Mouse (Mus musculus) heart, embryonic 11.5 days (tissue): ENCODE data around the gene Msi1. TPM values are rescaled to one million over a fixed set of nuclear protein-coding genes. Genes with fewer than 3 reads are reported as not detected.

Source experiments
- ATAC-seq: fragments of 200-750 bp; cut with Nextera tagmentation; replicated peaks from 2 replicates; pipeline ENCODE4 v1.8.0; 2017; ENCODE audit warnings: moderate library complexity; ENCODE audit not compliant: insufficient number of reproducible peaks, low FRiP score, low TSS enrichment
- H3K27ac ChIP-seq: fragments of 300-500 bp; sonication (generic); 2 replicates; pipeline ENCODE4 v1.5.1; 2014; ENCODE audit warnings: mild to moderate bottlenecking, low read depth, low read length
- H3K27me3 ChIP-seq: fragments of 300-500 bp; sonication (generic); 2 replicates; pipeline ENCODE4 v1.6.1; 2014; ENCODE audit warnings: mild to moderate bottlenecking, low read length, mixed read lengths; ENCODE audit not compliant: control insufficient read depth, insufficient read depth
- H3K36me3 ChIP-seq: fragments of 300-500 bp; sonication (generic); 2 replicates; pipeline ENCODE4 v1.6.1; 2014; ENCODE audit warnings: mild to moderate bottlenecking, low read length, moderate library complexity, mixed read lengths; ENCODE audit not compliant: control insufficient read depth, insufficient read depth
- H3K4me1 ChIP-seq: fragments of 300-500 bp; sonication (generic); 2 replicates; pipeline ENCODE4 v1.6.1; 2014; ENCODE audit warnings: low read length; ENCODE audit not compliant: control insufficient read depth, insufficient read depth
- H3K4me2 ChIP-seq: fragments of 300-500 bp; sonication (generic); 2 replicates; pipeline ENCODE4 v1.6.1; 2014; ENCODE audit warnings: mild to moderate bottlenecking, moderate library complexity
- H3K4me3 ChIP-seq: fragments of 300-500 bp; sonication (generic); 2 replicates; pipeline ENCODE4 v1.5.1; 2014; ENCODE audit warnings: low read depth, low read length
- H3K9ac ChIP-seq: fragments of 300-500 bp; sonication (generic); 2 replicates; pipeline ENCODE4 v1.6.1; 2014; ENCODE audit warnings: mild to moderate bottlenecking, low read depth, low read length, moderate library complexity
- H3K9me3 ChIP-seq: fragments of 300-500 bp; sonication (generic); replicated peaks from 2 replicates; pipeline ENCODE4 v1.6.1; 2016; ENCODE audit warnings: low read length; ENCODE audit not compliant: control insufficient read depth
- WGBS: fragments of 180-500 bp; shearing (Covaris S2); extraction: QIAGEN DNeasy Blood & Tissue Kit; methylation state at CpG from one replicate; pipeline ENCODE4 v1.1.7; 2014; ENCODE audit not compliant: insufficient replicate concordance; 5-methylcytosine and 5-hydroxymethylcytosine counted together
- polyA plus RNA-seq: library from polyadenylated mRNA; unstranded; fragments of >200 nt; fragmentation: Nextera tagmentation; extraction: Ambion mirVana; gene quantifications from 2 replicates; pipeline ENCODE4 v1.2.1, GENCODE M21; 2014

Gene Msi1
- polyA plus RNA-seq, 1 experiment from 2014 or later = 9.4 TPM

DNA sequence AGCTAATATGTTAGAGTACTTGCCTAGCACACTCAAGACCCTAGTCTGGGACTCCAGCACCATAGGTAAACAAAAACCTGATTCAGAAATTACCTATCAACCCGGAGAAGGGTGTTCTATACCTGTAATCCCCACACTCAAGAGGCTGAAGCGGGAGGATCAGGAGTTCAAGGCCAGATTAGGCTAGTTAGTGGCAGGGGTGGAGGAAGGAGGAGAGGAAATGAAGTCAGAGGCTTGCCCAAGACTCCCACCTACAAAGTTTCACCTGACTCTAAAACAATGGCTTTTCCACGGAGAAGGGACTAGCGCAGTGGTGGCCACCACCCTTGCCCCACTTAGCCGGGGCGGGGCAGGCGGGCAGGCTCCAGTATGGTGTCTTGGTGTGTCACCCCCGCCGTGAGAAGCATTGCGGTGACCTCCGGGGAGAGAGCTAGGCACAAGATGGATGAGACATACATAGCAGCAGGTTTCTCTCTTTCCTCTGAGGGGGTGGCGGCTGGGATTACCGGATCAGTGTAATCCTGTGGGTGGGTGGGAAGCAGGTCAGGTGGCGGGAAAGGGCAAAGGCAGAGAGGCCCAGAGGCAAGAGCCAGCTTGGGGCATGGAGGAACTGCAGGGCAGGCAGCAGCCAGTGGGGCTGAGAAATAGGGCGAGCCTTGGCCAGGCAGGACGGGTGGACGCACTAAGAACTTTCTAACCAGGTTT is 25.8 kb upstream of the Msi1 start:
- no peak for ATAC-seq
- peak overlapping the region; percentile 32 for H3K4me3 ChIP-seq
- H3K27ac ChIP-seq = no peak overlapping the region
- no peak overlapping the region for H3K9ac ChIP-seq
- 25% methylated on average over 17 of the region's 17 CpGs for WGBS
- no peaks in the 10 kb centered on the region; the same call in none of the 2 replicates for H3K4me1 ChIP-seq
- H3K27me3 ChIP-seq = peaks cover 14% of the 10 kb centered on the region; the same call in 1 of the 2 replicates
- H3K9me3 ChIP-seq = no peaks in the 10 kb centered on the region
- no peaks in the 10 kb centered on the region for H3K36me3 ChIP-seq
- peak overlapping the region; percentile 65 for H3K4me2 ChIP-seq

DNA sequence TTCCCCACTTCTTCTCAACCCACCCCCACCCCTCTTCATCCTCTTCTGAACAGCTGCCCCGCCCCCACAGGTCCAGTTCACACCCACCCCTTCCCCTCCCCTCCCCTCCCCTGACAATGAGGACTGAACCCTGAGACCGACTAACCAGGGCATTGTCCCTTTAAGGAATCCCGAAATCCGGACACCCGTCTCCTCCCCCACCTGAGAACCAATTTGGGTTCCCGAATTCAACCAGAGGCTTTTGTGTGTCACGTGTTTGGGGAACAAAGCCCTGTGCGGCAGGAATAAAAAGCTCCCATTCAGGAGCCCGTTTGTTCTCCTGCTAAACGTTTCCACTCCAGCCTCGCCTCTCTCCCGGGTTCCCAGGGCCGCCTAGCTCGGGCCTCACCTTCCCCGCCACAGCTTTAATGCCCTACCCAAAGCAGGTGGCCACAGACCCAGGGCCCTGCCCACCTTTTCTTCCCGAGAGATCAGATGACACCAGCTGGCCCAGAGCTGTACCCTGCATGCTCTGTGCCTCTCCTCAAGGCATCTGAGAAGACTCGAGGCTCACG is 25.1 kb upstream of the Msi1 start:
- peak overlapping the region; percentile 32 for H3K4me3 ChIP-seq
- no peaks in the 10 kb centered on the region for H3K9me3 ChIP-seq
- H3K9ac ChIP-seq = peak overlapping the region; percentile 54; the same call in 1 of the 2 replicates
- peak overlapping the region; percentile 65 for H3K4me2 ChIP-seq
- H3K36me3 ChIP-seq = no peaks in the 10 kb centered on the region
- no peak for ATAC-seq
- H3K27me3 ChIP-seq = peaks cover 14% of the 10 kb centered on the region; the same call in 1 of the 2 replicates
- 2% methylated on average over 18 of the region's 18 CpGs for WGBS
- no peak overlapping the region for H3K27ac ChIP-seq
- H3K4me1 ChIP-seq = no peaks in the 10 kb centered on the region; the same call in 1 of the 2 replicates

GRCm38 (mm10) chr5:115405205-115405604 is 24.2 kb upstream of the Msi1 start:
- no peak overlapping the region for H3K27ac ChIP-seq
- peaks cover 14% of the 10 kb centered on the region; the same call in 1 of the 2 replicates for H3K27me3 ChIP-seq
- no peak overlapping the region for H3K9ac ChIP-seq
- 66% methylated on average over 8 of the region's 8 CpGs for WGBS
- no peaks in the 10 kb centered on the region; the same call in 1 of the 2 replicates for H3K4me1 ChIP-seq
- ATAC-seq = no peak
- no peaks in the 10 kb centered on the region for H3K36me3 ChIP-seq
- H3K4me3 ChIP-seq = no peak overlapping the region
- H3K4me2 ChIP-seq = no peak overlapping the region
- H3K9me3 ChIP-seq = no peaks in the 10 kb centered on the region

DNA sequence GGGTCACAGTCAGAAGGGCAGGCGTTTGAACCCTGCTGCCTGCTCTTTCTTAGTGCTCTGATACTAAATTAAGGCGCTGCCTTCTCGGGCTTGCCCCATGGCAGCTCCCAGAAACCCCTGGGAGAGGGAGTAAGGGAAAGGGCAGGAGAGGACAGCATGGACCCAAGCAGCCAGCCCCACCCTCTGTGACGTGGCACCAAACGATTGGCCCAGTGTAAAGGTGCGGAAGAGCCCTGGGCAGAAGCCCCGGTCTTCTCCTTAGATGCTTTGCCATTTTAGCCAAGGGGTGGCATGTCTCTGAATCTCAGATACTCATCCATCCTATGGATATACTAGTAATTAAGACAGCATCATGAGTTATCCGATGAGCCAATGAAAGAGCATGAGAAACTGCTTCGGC is 21.3 kb upstream of the Msi1 start:
- Histone ChIP-seq H3K36me3 (no peaks in the 10 kb centered on the region), H3K9me3 (no peaks in the 10 kb centered on the region), H3K27ac (no peak overlapping the region), H3K4me2 (peak overlapping the region; percentile 43), H3K4me3 (no peak overlapping the region), H3K9ac (no peak overlapping the region), H3K4me1 (no peaks in the 10 kb centered on the region; the same call in 1 of the 2 replicates), H3K27me3 (peaks cover 11% of the 10 kb centered on the region; the same call in 1 of the 2 replicates)
- 24% methylated on average over 9 of the region's 9 CpGs for WGBS
- ATAC-seq = no peak

DNA sequence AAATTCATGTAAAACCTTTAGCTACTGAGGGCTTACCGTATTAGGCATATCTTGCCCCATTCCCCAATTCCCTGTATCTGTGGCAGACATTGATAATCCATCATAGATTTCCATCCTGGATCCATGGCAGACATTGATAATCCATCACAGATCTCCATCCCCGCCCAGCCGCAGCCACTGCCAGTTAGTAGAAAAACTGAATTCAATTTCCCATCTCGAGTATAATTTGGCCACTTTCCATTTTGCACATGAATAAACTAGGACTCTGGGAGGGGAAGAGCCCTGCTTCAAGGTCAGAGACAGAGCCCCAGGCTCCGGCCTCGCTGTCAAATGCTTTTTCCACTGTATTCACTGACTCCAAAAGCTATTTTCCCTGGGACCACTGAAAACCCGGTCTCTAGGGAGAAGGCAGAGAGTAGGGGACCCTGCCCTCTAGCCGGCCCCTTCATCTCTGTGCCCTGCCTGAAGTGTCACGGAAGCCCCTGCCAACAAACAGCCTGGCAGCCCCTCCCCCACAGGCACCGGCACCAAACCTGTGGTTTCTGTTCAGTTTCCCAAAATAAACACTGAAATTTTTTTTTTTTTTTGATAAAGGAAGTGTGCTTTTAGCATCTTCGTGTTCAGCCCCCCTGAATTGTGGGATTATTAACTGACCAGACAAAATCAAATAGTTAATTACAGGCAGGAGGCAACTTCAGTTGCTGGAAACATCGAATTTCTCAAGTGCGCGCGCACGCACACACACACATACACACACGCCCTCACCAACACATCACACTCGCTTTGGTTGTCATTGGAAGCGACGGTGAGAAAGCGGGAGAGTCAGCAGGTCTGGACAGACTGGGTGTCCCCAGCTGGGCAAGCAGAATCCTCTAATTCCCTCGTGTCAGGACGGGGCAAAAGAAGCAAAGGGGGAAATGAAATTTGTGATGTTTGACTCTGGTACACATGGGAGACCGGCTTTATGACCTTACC is 14.0 kb upstream of the Msi1 start:
- Histone ChIP-seq H3K27ac (no peak overlapping the region), H3K4me1 (no peaks in the 10 kb centered on the region), H3K4me2 (peak overlapping the region; percentile 45), H3K9me3 (no peaks in the 10 kb centered on the region), H3K27me3 (no peaks in the 10 kb centered on the region), H3K9ac (no peak overlapping the region), H3K36me3 (no peaks in the 10 kb centered on the region), H3K4me3 (no peak overlapping the region)
- ATAC-seq = no peak
- 56% methylated on average over 24 of the region's 24 CpGs for WGBS

DNA sequence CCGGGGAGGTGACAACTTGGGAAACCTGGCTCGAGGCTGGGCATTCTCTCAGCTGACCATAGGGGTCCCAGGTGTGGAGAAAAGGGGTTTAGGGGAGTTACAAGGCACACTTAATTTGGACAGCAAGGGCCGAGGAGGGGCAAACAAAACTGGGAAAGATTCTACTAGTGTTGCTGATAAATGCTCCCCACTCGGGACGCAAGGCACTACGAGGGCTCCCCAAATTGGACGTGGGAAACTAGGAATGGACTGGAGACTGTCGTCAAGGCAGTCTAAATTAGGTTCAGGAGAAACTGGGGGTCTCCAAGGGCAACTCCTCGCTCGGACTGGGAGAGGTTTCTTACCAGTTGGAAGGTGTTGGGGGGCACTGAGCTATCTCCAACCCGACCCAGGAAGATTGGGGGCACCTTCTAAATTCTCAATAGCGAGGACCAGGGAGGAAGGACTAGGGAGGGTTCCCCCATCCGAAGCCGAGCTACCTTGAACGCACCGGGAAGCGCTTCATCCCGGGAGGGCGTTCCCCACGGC is 504 bp upstream of the Msi1 start:
- no peak for ATAC-seq
- H3K36me3 ChIP-seq = no peaks in the 10 kb centered on the region
- H3K27me3 ChIP-seq = peaks cover 27% of the 10 kb centered on the region
- 2% methylated on average over 20 of the region's 20 CpGs for WGBS
- peak overlapping the region; percentile 96 for H3K4me2 ChIP-seq
- H3K4me3 ChIP-seq = peak overlapping the region; percentile 86
- H3K9ac ChIP-seq = peak overlapping the region; percentile 82
- peaks cover 19% of the 10 kb centered on the region; the same call in 1 of the 2 replicates for H3K4me1 ChIP-seq
- no peaks in the 10 kb centered on the region for H3K9me3 ChIP-seq
- no peak overlapping the region for H3K27ac ChIP-seq

GRCm38 (mm10) chr5:115430187-115430960 is 975 bp downstream of the Msi1 start:
- Histone ChIP-seq H3K27ac (peak overlapping the region; percentile 46), H3K9ac (peak overlapping the region; percentile 82), H3K9me3 (no peaks in the 10 kb centered on the region), H3K4me1 (peaks cover 19% of the 10 kb centered on the region; the same call in 1 of the 2 replicates), H3K4me3 (peak overlapping the region; percentile 86), H3K4me2 (peak overlapping the region; percentile 96), H3K36me3 (no peaks in the 10 kb centered on the region), H3K27me3 (peaks cover 25% of the 10 kb centered on the region)
- ATAC-seq = no peak
- 1% methylated on average over 44 of the region's 73 CpGs for WGBS
